Mouse (Mus musculus) liver, postnatal 0 days (tissue): ENCODE measurements around the gene Kif1b. TPM values are rescaled to one million over a fixed set of nuclear protein-coding genes. Genes with fewer than 3 reads are reported as not detected.
A peak's percentile ranks its signal among the peaks of the same experiment; 100 is the strongest.

Source experiments
- ATAC-seq: fragments of 200-750 bp; cut with Nextera tagmentation; 2 replicates; pipeline ENCODE4 v1.8.0; 2017; ENCODE audit warnings: mild to moderate bottlenecking, moderate library complexity
- DNase-seq: peaks from one replicate; pipeline ENCODE4 v3.0.0-alpha.2; 2016
- H3K27ac ChIP-seq: fragments of 300-500 bp; sonication (generic); 2 replicates; pipeline ENCODE4 v1.5.1; 2014; ENCODE audit warnings: antibody characterized with exemption, moderate library complexity, mild to moderate bottlenecking, low read depth
- H3K27me3 ChIP-seq: fragments of 300-500 bp; sonication (generic); 2 replicates; pipeline ENCODE4 v1.6.1; 2014; ENCODE audit warnings: low read length, control low read depth, mixed read lengths; ENCODE audit not compliant: insufficient read depth
- H3K36me3 ChIP-seq: fragments of 300-500 bp; sonication (generic); replicated peaks from 2 replicates; pipeline ENCODE4 v1.6.1; 2014; ENCODE audit warnings: mild to moderate bottlenecking, control low read depth, low read length, moderate library complexity, mixed read lengths; ENCODE audit not compliant: insufficient read depth
- H3K4me1 ChIP-seq: fragments of 300-500 bp; sonication (generic); 2 replicates; pipeline ENCODE4 v1.6.1; 2014; ENCODE audit warnings: antibody characterized with exemption, mild to moderate bottlenecking, control low read depth; ENCODE audit not compliant: insufficient read depth
- H3K4me2 ChIP-seq: fragments of 300-500 bp; sonication (generic); 2 replicates; pipeline ENCODE4 v1.6.1; 2014; ENCODE audit warnings: low read depth, mild to moderate bottlenecking, low read length, moderate library complexity, mixed read lengths
- H3K4me3 ChIP-seq: fragments of 300-500 bp; sonication (generic); 2 replicates; pipeline ENCODE4 v1.5.1; 2014; ENCODE audit warnings: low read depth, low read length
- H3K9ac ChIP-seq: fragments of 300-500 bp; sonication (generic); replicated peaks from 2 replicates; pipeline ENCODE4 v1.6.1; 2014; ENCODE audit warnings: mild to moderate bottlenecking, moderate library complexity
- H3K9me3 ChIP-seq: fragments of 300-500 bp; sonication (generic); 2 replicates; pipeline ENCODE4 v1.6.1; 2016; ENCODE audit warnings: mild to moderate bottlenecking, control low read depth, low read length, mixed read lengths
- CTCF ChIP-seq: sonication (generic); IDR thresholded peaks from 2 replicates; pipeline ENCODE4 v1.5.1; 2016; ENCODE audit warnings: antibody characterized with exemption, low read depth
- EP300 ChIP-seq: IDR thresholded peaks from 2 replicates; pipeline ENCODE4 v1.6.1; 2016; ENCODE audit warnings: antibody characterized with exemption, low read depth, mild to moderate bottlenecking
- WGBS: fragments of 180-500 bp; shearing (Covaris S2); extraction: QIAGEN DNeasy Blood & Tissue Kit; methylation state at CpG from one replicate; pipeline ENCODE4 v1.1.7; 2014; ENCODE audit not compliant: insufficient replicate concordance; 5-methylcytosine and 5-hydroxymethylcytosine counted together
- polyA plus RNA-seq: library from polyadenylated mRNA; unstranded; fragments of >200 nt; fragmentation: Nextera tagmentation; extraction: Ambion mirVana; gene quantifications from 2 replicates; pipeline ENCODE4 v1.2.1, GENCODE M21; 2015

The Kif1b gene
- polyA plus RNA-seq, 1 experiment from 2014 or later: 8.9 TPM

GRCm38 (mm10) chr4:149270541-149270940 lies 37.0 kb downstream of the Kif1b start:
- H3K4me1 ChIP-seq: no peaks in the 10 kb centered on the region
- TF ChIP-seq EP300 (no peak), CTCF (no peak)
- no peaks in the 10 kb centered on the region for H3K9me3 ChIP-seq
- ATAC-seq (no peak), DNase-seq (no peak)
- 88% methylated on average over 6 of the region's 6 CpGs for WGBS
- no peaks in the 10 kb centered on the region for H3K27me3 ChIP-seq
- no peak overlapping the region for H3K4me3 ChIP-seq
- H3K36me3 ChIP-seq: peaks cover 6% of the 10 kb centered on the region
- H3K4me2 ChIP-seq: no peak overlapping the region
- no peak overlapping the region for H3K27ac ChIP-seq
- no peak overlapping the region for H3K9ac ChIP-seq

GRCm38 (mm10) chr4:149269026-149269425 lies 38.5 kb downstream of the Kif1b start:
- peaks cover 6% of the 10 kb centered on the region for H3K36me3 ChIP-seq
- no peak for DNase-seq
- H3K27ac ChIP-seq: no peak overlapping the region
- H3K4me3 ChIP-seq: no peak overlapping the region
- no peak overlapping the region for H3K9ac ChIP-seq
- no peak overlapping the region for H3K4me2 ChIP-seq
- 72% methylated on average over 4 of the region's 4 CpGs for WGBS
- no peaks in the 10 kb centered on the region for H3K4me1 ChIP-seq
- no peak for TF ChIP-seq EP300
- TF ChIP-seq CTCF: no peak
- H3K27me3 ChIP-seq: no peaks in the 10 kb centered on the region
- no peaks in the 10 kb centered on the region for H3K9me3 ChIP-seq
- ATAC-seq: no peak

- H3K9ac ChIP-seq: no peak overlapping the region
- no peak overlapping the region for H3K27ac ChIP-seq
- ATAC-seq (no peak), DNase-seq (no peak)
- H3K4me2 ChIP-seq: no peak overlapping the region
- WGBS: 88% methylated on average over 2 of the region's 2 CpGs
- peaks cover 2% of the 10 kb centered on the region; the same call in 1 of the 2 replicates for H3K4me1 ChIP-seq
- no peaks in the 10 kb centered on the region for H3K9me3 ChIP-seq
- H3K4me3 ChIP-seq: no peak overlapping the region
- TF ChIP-seq CTCF (no peak), EP300 (no peak)
- H3K36me3 ChIP-seq: peaks cover 8% of the 10 kb centered on the region
- H3K27me3 ChIP-seq: no peaks in the 10 kb centered on the region
These were observed 42.6 kb downstream of the Kif1b start for GRCm38 (mm10) chr4:149264895-149265294.

GRCm38 (mm10) chr4:149263218-149263617 lies 44.3 kb downstream of the Kif1b start:
- 84% methylated on average over 9 of the region's 9 CpGs for WGBS
- Histone ChIP-seq H3K4me1 (peaks cover 2% of the 10 kb centered on the region; the same call in 1 of the 2 replicates), H3K4me2 (no peak overlapping the region), H3K9ac (no peak overlapping the region), H3K4me3 (no peak overlapping the region), H3K36me3 (peaks cover 6% of the 10 kb centered on the region; the same call in 1 of the 2 replicates), H3K27me3 (no peaks in the 10 kb centered on the region), H3K9me3 (no peaks in the 10 kb centered on the region), H3K27ac (no peak overlapping the region)
- no peak for TF ChIP-seq CTCF
- no peak for TF ChIP-seq EP300
- ATAC-seq: no peak
- no peak for DNase-seq

GRCm38 (mm10) chr4:149261466-149261865 lies 46.0 kb downstream of the Kif1b start:
- DNase-seq (no peak), ATAC-seq (no peak)

GRCm38 (mm10) chr4:149260911-149261310 lies 46.6 kb downstream of the Kif1b start:
- H3K36me3 ChIP-seq: peaks cover 9% of the 10 kb centered on the region
- no peak for DNase-seq
- H3K27me3 ChIP-seq: no peaks in the 10 kb centered on the region
- H3K9me3 ChIP-seq: no peaks in the 10 kb centered on the region
- no peak overlapping the region for H3K9ac ChIP-seq
- H3K4me3 ChIP-seq: no peak overlapping the region
- no peak overlapping the region for H3K27ac ChIP-seq
- H3K4me2 ChIP-seq: no peak overlapping the region
- 61% methylated on average over 3 of the region's 3 CpGs for WGBS
- peaks cover 2% of the 10 kb centered on the region; the same call in 1 of the 2 replicates for H3K4me1 ChIP-seq
- peak; percentile 43; the same call in 1 of the 2 replicates for ATAC-seq
- TF ChIP-seq CTCF (no peak), EP300 (no peak)

More at GRCm38 (mm10) chr4:149261466-149261865, 46.0 kb downstream of the Kif1b start:
- WGBS: 55% methylated on average over 3 of the region's 3 CpGs
- Histone ChIP-seq H3K36me3 (peaks cover 11% of the 10 kb centered on the region), H3K27ac (no peak overlapping the region), H3K4me3 (no peak overlapping the region), H3K9me3 (no peaks in the 10 kb centered on the region), H3K4me1 (peaks cover 2% of the 10 kb centered on the region; the same call in 1 of the 2 replicates), H3K27me3 (no peaks in the 10 kb centered on the region), H3K4me2 (no peak overlapping the region), H3K9ac (no peak overlapping the region)
- TF ChIP-seq CTCF: no peak
- no peak for TF ChIP-seq EP300
